Mouse (Mus musculus): ENCODE measurements around the gene 1700020L24Rik. TPM values are rescaled to one million over a fixed set of nuclear protein-coding genes. Genes with fewer than 3 reads are reported as not detected.

Gene 1700020L24Rik
- polyA plus RNA-seq, 1 experiment from 2014 or later = 1.5 TPM

- Histone ChIP-seq H3K36me3 (no peaks in the 10 kb centered on the region), H3K9me3 (no peaks in the 10 kb centered on the region), H3K4me1 (peaks cover 41% of the 10 kb centered on the region), H3K27me3 (ENCODE audit: insufficient read depth, poor library complexity, severe bottlenecking) (peaks cover 64% of the 10 kb centered on the region), H3K27ac (peak within 1 kb of the TSS; percentile 80), H3K4me3 (peak within 1 kb of the TSS; percentile 75)
- DNase-seq (ENCODE audit: low spot score) = no peak
- under 1% methylated on average over 41 of the region's 42 CpGs for WGBS
These were observed 25.3 kb downstream of the 1700020L24Rik start, which contains the start of gene Mmp28 for GRCm38 (mm10) chr11:83462711-83463244. Mmp28 (minus strand) TSS chr11:83463071.

GRCm38 (mm10) chr11:83465976-83466375, 28.5 kb downstream of the 1700020L24Rik start:
- H3K27ac ChIP-seq = no peak overlapping the region
- H3K36me3 ChIP-seq = no peaks in the 10 kb centered on the region
- peaks cover 53% of the 10 kb centered on the region for H3K27me3 ChIP-seq (ENCODE audit: insufficient read depth, poor library complexity, severe bottlenecking)
- DNase-seq (ENCODE audit: low spot score) = no peak
- H3K4me3 ChIP-seq = no peak overlapping the region
- no peaks in the 10 kb centered on the region for H3K9me3 ChIP-seq
- H3K4me1 ChIP-seq = peaks cover 34% of the 10 kb centered on the region
- 29% methylated on average over 2 of the region's 2 CpGs for WGBS

GRCm38 (mm10) chr11:83467120-83467652, 29.7 kb downstream of the 1700020L24Rik start:
- Histone ChIP-seq H3K9me3 (no peaks in the 10 kb centered on the region), H3K36me3 (no peaks in the 10 kb centered on the region), H3K27ac (peak overlapping the region; percentile 48; the same call in 1 of the 2 replicates), H3K4me1 (peaks cover 39% of the 10 kb centered on the region), H3K27me3 (ENCODE audit: insufficient read depth, poor library complexity, severe bottlenecking) (peaks cover 42% of the 10 kb centered on the region), H3K4me3 (0 out of 2 replicates have a peak overlapping the region, but pooled peaks have one; percentile 4)
- 32% methylated on average over 11 of the region's 11 CpGs for WGBS
- DNase-seq (ENCODE audit: low spot score) = peak; percentile 91

DNA sequence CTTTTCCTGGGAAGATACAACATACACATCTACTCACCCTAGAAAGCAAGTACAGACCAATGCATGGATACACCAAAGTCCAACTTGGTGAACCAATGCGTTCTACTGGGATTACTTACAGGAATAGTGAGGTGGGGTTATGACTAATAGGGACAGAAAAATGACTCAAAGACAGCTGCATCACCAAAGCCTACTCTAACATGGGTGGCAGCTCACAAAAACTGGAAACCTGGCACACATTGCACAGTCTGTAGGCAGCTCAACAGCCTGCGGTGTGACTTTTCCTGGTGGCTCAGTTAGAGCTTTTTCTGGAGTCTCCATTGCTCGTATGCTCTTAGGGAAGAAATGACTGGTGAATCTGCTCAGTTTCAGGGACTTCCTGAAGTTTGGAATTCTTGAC, 31.3 kb downstream of the 1700020L24Rik start:
- Histone ChIP-seq H3K36me3 (no peaks in the 10 kb centered on the region), H3K4me3 (no peak overlapping the region), H3K27me3 (ENCODE audit: insufficient read depth, poor library complexity, severe bottlenecking) (peaks cover 26% of the 10 kb centered on the region), H3K27ac (no peak overlapping the region), H3K4me1 (peaks cover 29% of the 10 kb centered on the region), H3K9me3 (no peaks in the 10 kb centered on the region)
- no peak for DNase-seq (ENCODE audit: low spot score)
- WGBS = 89% methylated on average over 3 of the region's 3 CpGs

GRCm38 (mm10) chr11:83471766-83472165, 34.3 kb downstream of the 1700020L24Rik start:
- 84% methylated on average over 2 of the region's 2 CpGs for WGBS
- H3K4me1 ChIP-seq = peaks cover 27% of the 10 kb centered on the region
- H3K27ac ChIP-seq = no peak overlapping the region; the same call in 1 of the 2 replicates
- H3K9me3 ChIP-seq = no peaks in the 10 kb centered on the region
- H3K4me3 ChIP-seq = peak overlapping the region; percentile 80; the same call in 1 of the 2 replicates
- H3K27me3 ChIP-seq (ENCODE audit: insufficient read depth, poor library complexity, severe bottlenecking) = 0 out of 2 replicates have a peak, but pooled peaks cover 6% of the 10 kb centered on the region
- H3K36me3 ChIP-seq = peaks cover 6% of the 10 kb centered on the region; the same call in 1 of the 2 replicates
- DNase-seq (ENCODE audit: low spot score) = no peak

DNA sequence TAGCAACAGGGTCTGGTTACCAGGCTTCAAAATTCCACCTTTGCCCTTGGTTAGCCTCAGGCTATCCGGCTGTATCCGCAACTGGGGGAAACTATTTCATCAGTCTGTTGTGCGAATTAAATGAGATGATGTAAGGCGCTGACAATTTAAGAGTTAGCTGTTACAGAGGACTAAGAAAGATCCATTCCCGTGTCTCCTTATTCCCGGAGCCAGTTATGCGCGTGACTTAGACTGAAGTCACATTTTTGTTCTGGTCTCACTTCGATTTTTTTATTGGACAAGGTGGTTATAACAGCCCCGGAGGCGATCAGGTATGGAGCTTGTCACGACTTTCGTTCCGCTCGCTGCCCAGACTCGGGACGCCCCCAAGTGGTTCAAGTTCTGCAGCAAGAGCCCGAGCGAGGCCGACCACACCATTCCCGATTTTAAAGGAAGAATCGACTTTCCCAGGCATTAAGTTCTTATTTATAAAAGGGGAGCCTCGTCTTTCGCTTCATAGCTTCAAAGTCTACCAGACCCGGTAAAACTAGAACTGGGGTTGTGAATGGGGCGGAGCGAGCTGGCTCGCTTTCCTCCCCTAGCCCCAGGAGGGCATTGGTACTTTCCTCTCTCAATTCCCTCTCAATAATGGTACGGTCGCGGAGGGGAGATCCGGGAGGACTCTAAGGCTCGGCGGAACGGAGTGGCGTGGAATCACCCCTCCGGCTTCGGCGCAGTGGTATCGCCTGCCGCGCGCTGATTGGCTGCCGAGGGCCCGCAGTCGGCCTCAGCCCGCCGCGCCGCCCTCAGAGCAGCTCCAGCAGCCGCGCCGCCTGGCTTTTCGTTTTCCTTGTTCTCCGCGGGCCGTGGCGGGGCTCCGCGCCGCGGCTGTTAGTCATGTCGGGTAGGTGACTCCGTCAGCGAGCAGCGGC, 35.1 kb downstream of the 1700020L24Rik start, which contains the start of gene Taf15:
TSS of gene Taf15 (plus strand) at position 763 of the 911 bp plus-strand sequence.
- Histone ChIP-seq H3K27ac (peak within 1 kb of the TSS; percentile 99), H3K4me1 (peaks cover 19% of the 10 kb centered on the region), H3K4me3 (peak within 1 kb of the TSS; percentile 80), H3K9me3 (no peaks in the 10 kb centered on the region), H3K27me3 (ENCODE audit: insufficient read depth, poor library complexity, severe bottlenecking) (0 out of 2 replicates have a peak, but pooled peaks cover 6% of the 10 kb centered on the region), H3K36me3 (peaks cover 12% of the 10 kb centered on the region)
- under 1% methylated on average over 66 of the region's 66 CpGs for WGBS
- DNase-seq (ENCODE audit: low spot score) = peak; percentile 97

GRCm38 (mm10) chr11:83473235-83474016, 35.9 kb downstream of the 1700020L24Rik start:
- Histone ChIP-seq H3K9me3 (no peaks in the 10 kb centered on the region), H3K27me3 (ENCODE audit: insufficient read depth, poor library complexity, severe bottlenecking) (0 out of 2 replicates have a peak, but pooled peaks cover 6% of the 10 kb centered on the region), H3K4me3 (peak overlapping the region; percentile 80), H3K27ac (peak overlapping the region; percentile 99), H3K36me3 (peaks cover 18% of the 10 kb centered on the region), H3K4me1 (peaks cover 18% of the 10 kb centered on the region)
- no peak for DNase-seq (ENCODE audit: low spot score)
- under 1% methylated on average over 51 of the region's 52 CpGs for WGBS

Other genes with a start within 250 kb of the 1700020L24Rik start
- 0.49 and 0.99 TPM in 2 replicates for gene Slfn3, start 246.3 kb upstream of the 1700020L24Rik start, polyA plus RNA-seq (2016; fragmentation: Nextera tagmentation; extraction: Ambion mirVana)
- gene Slfn14, start 151.0 kb upstream of the 1700020L24Rik start, polyA plus RNA-seq (2016; fragmentation: Nextera tagmentation; extraction: Ambion mirVana) = 0.58 and 0.79 TPM in 2 replicates
- gene Ap2b1, start 138.7 kb upstream of the 1700020L24Rik start, polyA plus RNA-seq (2016; fragmentation: Nextera tagmentation; extraction: Ambion mirVana) = 48.2 and 55.0 TPM in 2 replicates
- gene Pex12, start 135.1 kb upstream of the 1700020L24Rik start, polyA plus RNA-seq (2016; fragmentation: Nextera tagmentation; extraction: Ambion mirVana) = 9.6 and 11.9 TPM in 2 replicates
- gene Rasl10b, start 28.5 kb upstream of the 1700020L24Rik start, polyA plus RNA-seq (2016; fragmentation: Nextera tagmentation; extraction: Ambion mirVana) = 8.1 and 11.4 TPM in 2 replicates
- 0.17 and 0.18 TPM in 2 replicates for gene Gas2l2, start 8.2 kb upstream of the 1700020L24Rik start, polyA plus RNA-seq (2016; fragmentation: Nextera tagmentation; extraction: Ambion mirVana)
- 1.9 and 3.1 TPM in 2 replicates for gene Mmp28, start 25.4 kb downstream of the 1700020L24Rik start, polyA plus RNA-seq (2016; fragmentation: Nextera tagmentation; extraction: Ambion mirVana)
- 8.0 and 8.6 TPM in 2 replicates for gene Taf15, start 35.4 kb downstream of the 1700020L24Rik start, polyA plus RNA-seq (2016; fragmentation: Nextera tagmentation; extraction: Ambion mirVana)
- not detected in 2 replicates for gene Heatr9, start 84.5 kb downstream of the 1700020L24Rik start, polyA plus RNA-seq (2016; fragmentation: Nextera tagmentation; extraction: Ambion mirVana)
- gene Ccl5, start 92.8 kb downstream of the 1700020L24Rik start, polyA plus RNA-seq (2016; fragmentation: Nextera tagmentation; extraction: Ambion mirVana) = not detected in 2 replicates
- 0.41 and 0.97 TPM in 2 replicates for gene Ccl9, start 141.0 kb downstream of the 1700020L24Rik start, polyA plus RNA-seq (2016; fragmentation: Nextera tagmentation; extraction: Ambion mirVana)
- gene Ccl6, start 155.4 kb downstream of the 1700020L24Rik start, polyA plus RNA-seq (2016; fragmentation: Nextera tagmentation; extraction: Ambion mirVana) = 0.64 and 2.5 TPM in 2 replicates
- not detected in 2 replicates for gene Rpl9-ps1, start 207.9 kb downstream of the 1700020L24Rik start, polyA plus RNA-seq (2016; fragmentation: Nextera tagmentation; extraction: Ambion mirVana)
- gene Ccl3, start 211.7 kb downstream of the 1700020L24Rik start, polyA plus RNA-seq (2016; fragmentation: Nextera tagmentation; extraction: Ambion mirVana) = 0.53 TPM in 1 of 2 replicates, not detected in the other
- gene Ccl4, start 224.9 kb downstream of the 1700020L24Rik start, polyA plus RNA-seq (2016; fragmentation: Nextera tagmentation; extraction: Ambion mirVana) = not detected in 2 replicates

Measured in heart, embryonic 10.5 days (tissue).